36 mouse cellular contexts compared by ENCODE assay signal in genomic region chr2:76417446-76418141, GRCm38 (mm10). TPM values are rescaled to one million over a fixed set of nuclear protein-coding genes. Genes with fewer than 3 reads are reported as not detected.
DNase-seq lines count a peak whose midpoint lies in the region; ATAC-seq and TF ChIP-seq lines count a peak whose summit lies in the region.
"Had no signal": no experiment of that assay in that cellular context is flagged by ENCODE, and none has a peak within 500 bp of the region (broad histone marks: within the 10 kb centered on the region; RNA-seq: fewer than 3 reads in every experiment).

No protein-coding gene starts in this region.

- no peak for TF ChIP-seq POLR2A in small intestine, adult 2 months (IDR thresholded peaks at IDR 0.05; ENCODE audit: low read depth, low read length)

- no peaks in the 10 kb centered on the region for H3K36me3 ChIP-seq in liver, postnatal 0 days (replicated peaks; ENCODE audit: insufficient read depth, low read length)
- H3K36me3 ChIP-seq in liver, embryonic 11.5 days (ENCODE audit: control insufficient read depth, insufficient read depth, low read length) = no peaks in the 10 kb centered on the region
- H3K36me3 ChIP-seq in small intestine, adult 2 months (ENCODE audit: control insufficient read depth, insufficient read depth, low read length) = no peaks in the 10 kb centered on the region
- H3K36me3 ChIP-seq: embryonic facial prominence, embryonic 12.5 days; forebrain, embryonic 10.5 days; forebrain, embryonic 15.5 days; G1E; heart, embryonic 12.5 days; hindbrain, embryonic 13.5 days; liver, embryonic 15.5 days; lung, embryonic 15.5 days; midbrain, embryonic 10.5 days; midbrain, embryonic 15.5 days had no signal

- H3K4me3 ChIP-seq in liver, postnatal 0 days (ENCODE audit: low read depth, low read length) = no peak overlapping the region
- no peak overlapping the region for H3K4me3 ChIP-seq in liver, embryonic 11.5 days (ENCODE audit: low read depth, low read length)
- no peak overlapping the region for H3K4me3 ChIP-seq in small intestine, adult 2 months (ENCODE audit: low read depth, low read length)
- H3K4me3 ChIP-seq: embryonic facial prominence, embryonic 12.5 days; forebrain, embryonic 10.5 days; forebrain, embryonic 15.5 days; gastrocnemius, adult 2 months; heart, embryonic 12.5 days; hindbrain, embryonic 13.5 days; liver, embryonic 15.5 days; lung, embryonic 15.5 days; midbrain, embryonic 10.5 days; midbrain, embryonic 15.5 days had no signal

- H3K9me3 ChIP-seq in liver, postnatal 0 days (ENCODE audit: low read length) = no peaks in the 10 kb centered on the region
- H3K9me3 ChIP-seq in liver, embryonic 11.5 days (ENCODE audit: control insufficient read depth, low read length) = no peaks in the 10 kb centered on the region
- H3K9me3 ChIP-seq: embryonic facial prominence, embryonic 12.5 days; forebrain, embryonic 10.5 days; forebrain, embryonic 15.5 days; G1E; heart, embryonic 12.5 days; hindbrain, embryonic 13.5 days; liver, embryonic 15.5 days; lung, embryonic 15.5 days; midbrain, embryonic 10.5 days; midbrain, embryonic 15.5 days had no signal

- TF ChIP-seq CTCF in liver, postnatal 0 days (IDR thresholded peaks at IDR 0.05; ENCODE audit: low read depth) = no peak
- TF ChIP-seq CTCF in small intestine, adult 2 months (IDR thresholded peaks at IDR 0.05; ENCODE audit: extremely low read depth, insufficient read length, insufficient replicate concordance, low read depth, low read length) = no peak

- H3K4me1 ChIP-seq in liver, postnatal 0 days (ENCODE audit: insufficient read depth) = no peaks in the 10 kb centered on the region
- H3K4me1 ChIP-seq in liver, embryonic 11.5 days (replicated peaks; ENCODE audit: control insufficient read depth, insufficient read depth, low read length) = no peaks in the 10 kb centered on the region
- H3K4me1 ChIP-seq in small intestine, adult 2 months (ENCODE audit: control insufficient read depth, insufficient read depth, insufficient read length, low read length) = peaks cover 12% of the 10 kb centered on the region; the same call in 1 of the 2 replicates
- H3K4me1 ChIP-seq: embryonic facial prominence, embryonic 12.5 days; forebrain, embryonic 15.5 days; heart, embryonic 12.5 days; hindbrain, embryonic 13.5 days; liver, embryonic 15.5 days; lung, embryonic 15.5 days; midbrain, embryonic 10.5 days; midbrain, embryonic 15.5 days had no signal

- DNase-seq in kidney, adult 18-20 months = peak; percentile 38
- no peak for DNase-seq in kidney, postnatal 10 days
- no peak for DNase-seq in liver, postnatal 0 days
- no peak for DNase-seq in liver, embryonic 11.5 days (ENCODE audit: low spot score)
- DNase-seq in layer of hippocampus, postnatal 36 days = no peak
- DNase-seq: adrenal gland, postnatal 10 days; cerebellum, adult 11 months; cerebellum, adult 9-10 months; embryo, embryonic 11 days; gastrocnemius, adult 2 months; gastrocnemius, postnatal 36 days; heart, adult 18-20 months; heart, postnatal 4 days; layer of hippocampus, adult 9-11 months; liver; thymus, postnatal 14 days had no signal

- H3K9ac ChIP-seq in liver, postnatal 0 days (replicated peaks) = no peak overlapping the region
- no peak overlapping the region for H3K9ac ChIP-seq in liver, embryonic 11.5 days (ENCODE audit: low read depth, low read length)
- H3K9ac ChIP-seq: embryonic facial prominence, embryonic 12.5 days; forebrain, embryonic 15.5 days; heart, embryonic 12.5 days; hindbrain, embryonic 13.5 days; liver, embryonic 15.5 days; lung, embryonic 15.5 days; midbrain, embryonic 15.5 days had no signal

- H3K4me2 ChIP-seq in liver, postnatal 0 days (ENCODE audit: low read depth, low read length) = no peak overlapping the region
- H3K4me2 ChIP-seq in liver, embryonic 11.5 days = no peak overlapping the region
- H3K4me2 ChIP-seq: embryonic facial prominence, embryonic 12.5 days; forebrain, embryonic 15.5 days; heart, embryonic 12.5 days; hindbrain, embryonic 13.5 days; liver, embryonic 15.5 days; lung, embryonic 15.5 days; midbrain, embryonic 15.5 days had no signal

- ATAC-seq in liver, postnatal 0 days = peak; percentile 45; the same call in 1 of the 2 replicates
- no peak for ATAC-seq in liver, embryonic 11.5 days (replicated peaks; ENCODE audit: low FRiP score)
- no peak for ATAC-seq in erythroblast, adult 5-6 weeks (replicated peaks; ENCODE audit: low FRiP score, poor library complexity, severe bottlenecking)
- ATAC-seq: forebrain, embryonic 15.5 days; midbrain, embryonic 15.5 days had no signal

- TF ChIP-seq EP300 in liver, postnatal 0 days (IDR thresholded peaks at IDR 0.05; ENCODE audit: low read depth) = no peak

- no peak overlapping the region for H3K27ac ChIP-seq in liver, postnatal 0 days (ENCODE audit: low read depth)
- H3K27ac ChIP-seq in liver, embryonic 11.5 days (ENCODE audit: low read depth, low read length) = no peak overlapping the region
- peak overlapping the region; percentile 91 for H3K27ac ChIP-seq in small intestine, adult 2 months (ENCODE audit: insufficient read depth, low read depth, low read length)
- H3K27ac ChIP-seq: embryonic facial prominence, embryonic 12.5 days; forebrain, embryonic 10.5 days; forebrain, embryonic 15.5 days; gastrocnemius, adult 2 months; hindbrain, embryonic 13.5 days; liver, embryonic 15.5 days; lung, embryonic 15.5 days; midbrain, embryonic 10.5 days; midbrain, embryonic 15.5 days had no signal

- 86% methylated on average over 14 of the region's 14 CpGs for WGBS in liver, postnatal 0 days (ENCODE audit: insufficient replicate concordance)
- 91% methylated on average over 14 of the region's 14 CpGs for WGBS in liver, embryonic 11.5 days
- 33% methylated on average over 14 of the region's 14 CpGs for WGBS in small intestine, adult 2 months

- no peaks in the 10 kb centered on the region for H3K27me3 ChIP-seq in liver, postnatal 0 days (ENCODE audit: insufficient read depth, low read length)
- no peaks in the 10 kb centered on the region for H3K27me3 ChIP-seq in liver, embryonic 11.5 days (replicated peaks; ENCODE audit: control insufficient read depth, insufficient read depth, low read length)
- no peaks in the 10 kb centered on the region for H3K27me3 ChIP-seq in small intestine, adult 2 months (ENCODE audit: control insufficient read depth, insufficient read depth, low read length)
- H3K27me3 ChIP-seq: embryonic facial prominence, embryonic 12.5 days; forebrain, embryonic 15.5 days; heart, embryonic 12.5 days; hindbrain, embryonic 13.5 days; liver, embryonic 15.5 days; lung, embryonic 15.5 days; midbrain, embryonic 15.5 days had no signal

RNA-seq across cellular contexts. Expression of gene Osbpl6, which starts 11.3 kb away (rescaled TPM):
- 0.23 and 0.27 TPM in 2 replicates for polyA plus RNA-seq in liver, postnatal 0 days (2015; fragmentation: Nextera tagmentation; extraction: Ambion mirVana)
- polyA plus RNA-seq in liver, embryonic 11.5 days (2014; fragmentation: Nextera tagmentation; extraction: Ambion mirVana) = 3.0 and 3.4 TPM in 2 replicates
- 72.6 and 74.7 TPM in 2 replicates for polyA plus RNA-seq in small intestine, adult 2 months (2012; rRNA removed)
- 10 to 100 TPM; 65.8 to 74.5 TPM for total RNA-seq in layer of hippocampus, postnatal 36 days (2021)
- not detected in 2 replicates for total RNA-seq in erythroblast, adult 5-6 weeks (2015; ENCODE audit: low replicate concordance)
- 0.14 TPM in 1 of 2 replicates, not detected in the other for total RNA-seq in erythroblast, adult 5-6 weeks (2017; ENCODE audit: low replicate concordance)
- polyA plus RNA-seq: G1E had no signal

RNA-seq across cellular contexts. Expression of gene Rbm45, which starts 47.8 kb away (rescaled TPM):
- 4.4 and 6.3 TPM in 2 replicates for polyA plus RNA-seq in liver, postnatal 0 days (2015; fragmentation: Nextera tagmentation; extraction: Ambion mirVana)
- polyA plus RNA-seq in liver, embryonic 11.5 days (2014; fragmentation: Nextera tagmentation; extraction: Ambion mirVana) = 12.0 TPM in 2 replicates
- polyA plus RNA-seq in small intestine, adult 2 months (2012; rRNA removed) = 4.6 and 11.4 TPM in 2 replicates
- 10 to 100 TPM; 44.4 to 44.6 TPM for total RNA-seq in layer of hippocampus, postnatal 36 days (2021)
- total RNA-seq in erythroblast, adult 5-6 weeks (2015; ENCODE audit: low replicate concordance) = 1.3 and 4.4 TPM in 2 replicates
- total RNA-seq in erythroblast, adult 5-6 weeks (2017; ENCODE audit: low replicate concordance) = 12.0 and 17.1 TPM in 2 replicates

RNA-seq across cellular contexts. Expression of gene Cyct, which starts 57.3 kb away (rescaled TPM):
- polyA plus RNA-seq in liver, postnatal 0 days (2015; fragmentation: Nextera tagmentation; extraction: Ambion mirVana) = not detected in 2 replicates
- 0.27 TPM in 1 of 2 replicates, not detected in the other for polyA plus RNA-seq in liver, embryonic 11.5 days (2014; fragmentation: Nextera tagmentation; extraction: Ambion mirVana)
- 0.28 TPM in 1 of 2 replicates, not detected in the other for polyA plus RNA-seq in small intestine, adult 2 months (2012; rRNA removed)
- total RNA-seq in layer of hippocampus, postnatal 36 days (2021) = not detected
- not detected in 2 replicates for total RNA-seq in erythroblast, adult 5-6 weeks (2015; ENCODE audit: low replicate concordance)
- not detected in 2 replicates for total RNA-seq in erythroblast, adult 5-6 weeks (2017; ENCODE audit: low replicate concordance)
- total RNA-seq: adrenal gland, postnatal 10 days; G1E; gastrocnemius, adult 2 months; gastrocnemius, postnatal 36 days; left cerebral cortex, adult 18-20 months; left cerebral cortex, postnatal 14 days; megakaryocyte progenitor cell, adult 5-6 weeks had no signal
- polyA plus RNA-seq: embryonic facial prominence, embryonic 12.5 days; forebrain, embryonic 10.5 days; G1E; heart, embryonic 12.5 days; heart, postnatal 0 days; hindbrain, embryonic 13.5 days; limb, embryonic 11.5 days; liver, embryonic 15.5 days; lung, embryonic 15.5 days; midbrain, embryonic 10.5 days; neural tube, embryonic 11.5 days; stomach, embryonic 14.5 days; urinary bladder, adult 2 months had no signal

Comparison
In these comparisons a context has a peak if more than half of its experiments do, and no peak if none do; other contexts are left out.
1. RNA of gene Osbpl6, which starts 11.3 kb away (polyA plus RNA-seq): 72.6 to 74.7 TPM in small intestine, adult 2 months; 3.0 to 3.4 TPM in liver, embryonic 11.5 days and 0.23 to 0.27 TPM in liver, postnatal 0 days; every median in the first group is over 10 times any median in the second.